Mouse (Mus musculus) adipocyte (in vitro differentiated cells): ENCODE measurements around the gene Dnmt3l.

ENCODE experiments used
- DNase-seq: peaks from one replicate; pipeline ENCODE4 v3.0.0-alpha.2; 2016; ENCODE audit warnings: low spot score

Dnmt3l gene

GRCm38 (mm10) chr10:78031987-78032386 lies 9.8 kb upstream of the Dnmt3l start:
- peak; percentile 32 for DNase-seq

- no peak for DNase-seq
Observed at GRCm38 (mm10) chr10:78037139-78037538, 4.6 kb upstream of the Dnmt3l start.

GRCm38 (mm10) chr10:78042096-78042495 lies 349 bp downstream of the Dnmt3l start:
- DNase-seq, result no peak

DNA sequence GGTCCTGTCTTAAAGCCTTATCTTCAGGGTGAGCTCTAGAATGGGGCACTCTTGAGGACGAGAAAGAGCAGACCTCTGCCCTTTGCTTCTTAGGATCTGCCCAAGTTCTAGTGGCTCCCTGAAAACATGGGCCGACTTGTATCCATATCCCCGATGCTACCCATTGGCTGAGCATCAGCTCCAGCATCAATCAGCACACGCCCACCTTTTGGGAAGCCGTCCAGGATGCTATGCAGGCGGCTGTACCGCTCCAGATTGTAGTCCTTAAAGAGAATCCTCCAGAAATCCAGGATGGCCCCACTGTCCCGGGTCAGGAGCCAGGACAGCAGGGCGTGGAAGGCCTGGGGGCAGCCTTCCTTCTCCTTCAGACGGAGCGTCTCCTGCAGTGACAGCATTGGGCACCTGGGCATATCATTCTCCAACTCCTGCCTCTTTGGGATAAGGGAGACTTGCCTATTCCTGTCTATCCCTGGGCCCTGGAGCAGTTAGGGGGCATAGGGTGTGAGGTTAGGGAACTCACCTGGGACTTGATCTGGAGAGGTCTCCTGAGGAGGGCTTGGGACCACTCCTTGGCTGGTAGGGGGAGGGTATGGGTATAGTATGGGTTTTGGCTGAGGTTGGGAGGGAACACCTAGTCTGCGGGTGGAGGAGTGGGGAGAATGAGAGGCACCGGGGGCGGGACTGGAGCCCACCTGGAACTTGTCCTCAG lies 1.1 kb downstream of the Dnmt3l start:
- DNase-seq, result no peak

DNA sequence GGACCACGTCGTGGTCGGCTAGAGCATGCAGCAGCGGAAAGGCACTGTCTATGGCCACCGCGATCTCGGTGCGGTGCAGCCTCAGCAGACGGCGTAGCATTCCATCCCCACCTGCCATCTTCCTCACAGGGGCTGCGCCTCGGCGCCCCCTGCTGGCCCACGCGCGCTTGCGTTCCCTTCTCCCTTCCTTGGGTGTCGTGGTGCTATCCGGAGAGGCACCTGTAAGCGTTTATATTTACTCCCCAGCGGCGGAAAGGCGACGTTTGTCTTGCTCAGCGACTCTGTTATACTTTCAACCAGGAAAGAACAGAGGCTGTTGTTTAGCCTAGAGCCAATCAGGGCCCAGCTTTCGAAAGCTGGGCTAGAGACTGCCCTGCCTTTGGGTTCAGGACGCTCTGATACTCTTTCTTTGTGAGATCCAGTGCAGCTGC lies 1.7 kb downstream of the Dnmt3l start, which contains the start of gene Aire:
Gene Aire, minus strand, starts transcription at position 205 of the 431 bp plus-strand sequence.
- no peak for DNase-seq

GRCm38 (mm10) chr10:78044531-78044930 lies 2.8 kb downstream of the Dnmt3l start:
- no peak for DNase-seq

DNA sequence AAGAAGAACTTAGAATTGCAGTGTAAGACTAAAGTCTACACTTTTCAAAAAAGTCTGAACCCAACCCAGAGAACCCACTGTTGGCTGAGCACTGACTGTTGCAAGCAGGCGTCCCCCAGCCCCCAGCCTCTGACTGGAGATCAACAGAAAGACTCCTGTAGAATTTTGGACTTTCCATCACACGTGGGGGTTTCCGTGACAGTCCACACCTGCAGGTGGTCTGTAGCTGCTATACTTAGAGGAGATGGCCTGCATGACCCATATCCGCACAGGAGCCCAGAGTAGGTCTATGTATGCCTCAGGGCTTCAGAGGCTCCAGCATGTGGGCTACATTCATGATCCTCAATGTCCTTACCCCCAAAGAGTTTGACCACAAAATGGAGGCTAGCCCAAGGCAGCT lies 4.6 kb downstream of the Dnmt3l start:
- DNase-seq, result no peak

- no peak for DNase-seq
Observed at GRCm38 (mm10) chr10:78048061-78048730, 6.4 kb downstream of the Dnmt3l start.

DNA sequence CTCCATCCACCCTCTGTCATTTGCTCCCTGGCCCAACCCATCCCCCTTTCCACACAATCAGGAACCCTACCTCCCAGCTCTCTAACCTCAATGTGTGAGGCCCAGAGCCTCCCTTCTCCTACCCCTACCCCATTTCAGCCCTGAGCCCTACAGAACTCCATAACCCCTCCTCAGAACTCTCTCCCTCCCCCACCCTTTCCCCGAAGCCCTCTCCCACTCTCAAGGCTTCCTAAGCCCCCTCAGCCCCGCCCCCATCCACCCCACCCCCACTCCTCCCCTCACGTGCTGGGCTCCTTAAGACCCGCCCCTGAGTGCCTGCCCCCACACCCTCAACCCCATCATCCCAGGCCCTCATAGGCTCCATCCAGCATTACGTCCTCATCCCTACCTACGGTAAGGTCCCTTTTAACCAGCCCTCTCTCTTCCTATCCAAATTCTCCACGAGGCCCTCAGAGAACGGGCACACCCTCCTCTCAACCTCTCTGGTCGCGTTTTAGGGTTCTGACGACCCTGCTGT lies 7.8 kb downstream of the Dnmt3l start:
- DNase-seq, result no peak

DNA sequence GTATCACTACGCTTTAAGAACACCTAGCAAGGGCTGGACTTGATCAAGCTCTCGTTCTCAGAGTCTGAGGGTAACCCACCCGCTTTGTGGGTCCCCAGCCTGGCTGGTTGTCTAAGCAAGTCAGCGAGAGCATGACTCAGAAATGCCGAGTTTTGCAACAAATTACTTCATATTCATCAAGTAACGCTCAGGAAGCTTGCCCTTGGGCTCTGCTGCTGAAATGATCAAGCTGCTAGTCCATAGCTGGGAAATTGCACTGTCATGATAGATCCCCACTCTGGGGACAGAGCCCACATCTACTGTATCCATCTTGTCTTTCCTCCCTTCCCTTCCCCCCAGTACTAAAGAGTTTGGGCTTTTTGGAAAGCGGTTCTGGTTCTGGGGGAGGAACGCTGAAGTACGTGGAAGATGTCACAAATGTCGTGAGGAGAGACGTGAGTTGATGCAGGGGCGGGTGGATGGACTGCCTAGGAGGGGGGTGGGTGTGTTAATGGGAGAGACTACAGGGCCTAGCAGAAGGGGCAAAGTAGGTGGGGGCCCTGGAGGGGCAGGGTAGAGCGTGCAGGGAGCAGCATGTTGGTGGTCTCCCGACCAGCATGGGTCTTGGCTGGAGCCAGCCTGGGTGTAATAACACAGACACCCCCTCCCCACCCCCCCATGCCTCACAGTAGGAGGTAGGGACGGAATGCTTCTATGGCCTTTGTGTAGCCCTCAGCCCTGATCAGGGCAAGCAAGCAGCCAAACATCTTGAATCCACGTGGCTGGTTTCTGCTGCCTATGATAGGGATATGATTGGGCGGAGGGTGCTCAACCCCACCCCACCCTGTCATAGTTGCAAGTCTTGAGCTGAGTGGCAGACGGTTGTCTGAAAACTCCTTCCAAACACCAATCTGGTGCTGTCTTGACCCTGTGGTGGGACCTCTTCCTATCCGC lies 13.2 kb downstream of the Dnmt3l start:
- DNase-seq, result peak; percentile 21

DNA sequence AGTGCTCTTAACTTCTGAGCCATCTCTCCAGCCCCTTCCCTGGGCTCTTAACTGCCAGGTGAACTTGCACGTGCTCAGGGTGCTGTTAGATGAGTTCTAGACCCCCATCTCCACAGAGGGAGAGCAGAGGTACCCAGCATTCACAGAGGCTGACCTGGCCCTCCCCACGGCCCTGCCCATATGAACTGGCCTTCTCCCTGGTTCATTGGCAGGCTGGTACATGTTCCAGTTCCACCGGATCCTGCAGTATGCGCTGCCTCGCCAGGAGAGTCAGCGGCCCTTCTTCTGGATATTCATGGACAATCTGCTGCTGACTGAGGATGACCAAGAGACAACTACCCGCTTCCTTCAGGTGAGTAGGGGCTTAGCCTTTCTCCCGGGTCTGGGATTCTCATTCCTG lies 15.3 kb downstream of the Dnmt3l start:
- no peak for DNase-seq

DNA sequence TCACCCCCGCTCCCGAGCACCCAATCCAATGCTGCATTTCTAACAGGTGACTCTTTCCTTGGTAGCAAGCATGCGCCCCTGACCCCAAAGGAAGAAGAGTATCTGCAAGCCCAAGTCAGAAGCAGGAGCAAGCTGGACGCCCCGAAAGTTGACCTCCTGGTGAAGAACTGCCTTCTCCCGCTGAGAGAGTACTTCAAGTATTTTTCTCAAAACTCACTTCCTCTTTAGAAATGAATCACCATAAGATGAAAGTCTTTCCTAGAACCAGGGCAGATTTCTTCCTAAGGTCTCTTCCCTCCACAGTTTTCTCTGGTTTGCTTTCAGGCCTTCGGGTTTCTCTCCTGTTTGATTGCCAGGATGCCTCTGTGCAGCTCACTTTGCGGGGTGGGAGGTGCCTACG lies 21.4 kb downstream of the Dnmt3l start:
- no peak for DNase-seq

- DNase-seq, result no peak
Observed at GRCm38 (mm10) chr10:78067226-78067625, 25.5 kb downstream of the Dnmt3l start.

DNA sequence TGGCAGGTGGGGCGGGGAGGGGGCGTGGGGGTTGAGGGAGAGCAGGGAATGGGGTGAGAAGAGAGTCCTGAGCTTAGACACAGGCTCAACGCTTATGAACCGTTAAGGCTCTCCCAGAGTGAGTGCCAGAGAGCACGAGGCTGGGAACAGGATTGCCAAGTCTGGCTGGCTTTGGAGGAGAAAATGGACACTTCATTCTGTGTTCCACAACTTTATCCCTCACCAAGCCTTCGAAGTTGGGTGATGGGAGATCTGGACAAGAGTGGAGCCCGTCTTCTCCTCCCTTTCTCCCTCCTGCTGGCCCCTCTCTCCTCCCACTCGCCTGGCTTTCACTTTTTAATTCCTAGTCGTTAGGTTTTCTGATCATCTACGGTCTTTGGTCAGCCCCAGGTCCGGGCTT lies 26.8 kb downstream of the Dnmt3l start:
- no peak for DNase-seq

DNA sequence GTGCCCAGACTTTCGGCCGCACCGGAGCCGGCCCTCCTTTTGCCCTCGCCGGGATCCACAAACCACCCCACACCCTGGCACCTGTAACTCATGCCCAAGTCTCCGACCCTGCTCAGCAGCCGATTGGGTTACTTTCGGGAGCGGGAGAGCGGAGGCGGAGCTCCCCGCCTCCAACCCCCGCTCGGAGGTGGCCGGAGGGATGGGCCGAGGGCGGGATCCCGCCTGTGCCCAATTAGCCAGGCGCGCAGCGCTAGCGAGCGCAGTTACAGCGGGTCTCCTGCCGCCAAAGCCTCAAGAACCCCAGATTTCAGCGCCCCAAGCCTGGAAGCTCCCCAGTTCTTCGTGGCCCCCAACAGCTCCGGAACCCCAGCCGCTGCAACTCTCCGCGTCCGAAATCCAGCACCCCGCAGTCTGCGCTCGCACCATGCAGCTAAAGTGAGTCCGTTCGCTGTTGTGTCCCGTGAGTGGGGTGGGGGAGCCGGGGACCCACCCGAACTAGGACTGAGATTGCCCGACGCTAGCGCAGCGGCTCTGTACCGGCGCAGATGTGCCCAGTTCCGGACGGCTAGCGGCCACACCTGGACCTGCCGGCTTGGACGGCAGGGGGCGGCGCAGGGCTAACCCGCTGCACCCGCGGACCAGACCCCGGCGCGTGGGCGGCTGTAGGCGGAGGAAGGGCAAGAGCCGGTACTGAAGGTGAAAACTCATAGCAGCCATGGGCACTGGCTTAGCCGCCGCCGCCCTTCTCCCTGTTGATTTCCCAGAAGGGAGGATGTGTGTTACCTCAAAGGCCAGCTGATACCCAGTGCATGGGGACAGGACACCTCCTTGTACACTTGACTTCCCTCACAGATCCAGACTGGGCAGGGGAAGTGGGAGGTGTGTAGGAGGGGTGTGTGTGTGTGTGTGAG lies 27.6 kb downstream of the Dnmt3l start, which contains the start of gene Icosl:
Gene Icosl, plus strand, starts transcription at position 202 of the 911 bp plus-strand sequence.
- DNase-seq, result no peak

DNA sequence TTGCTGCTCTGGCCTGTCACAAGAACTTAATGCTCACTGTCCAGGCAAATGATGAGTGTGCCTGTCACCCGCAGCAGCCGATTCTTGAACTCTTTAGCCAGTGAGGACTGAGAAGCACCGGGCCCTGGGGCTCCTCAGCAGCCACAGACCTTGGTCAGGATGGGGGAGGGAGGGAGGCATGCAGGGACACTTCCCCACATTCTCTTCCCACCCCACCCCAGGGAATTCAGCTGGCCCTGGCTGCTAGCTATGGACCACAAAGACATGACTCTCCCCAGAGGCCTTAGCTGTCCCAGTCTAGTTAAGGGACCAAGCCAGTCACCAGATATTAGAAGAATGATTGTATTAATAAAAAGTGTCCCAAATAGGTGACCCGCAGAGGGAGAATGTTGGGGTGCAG lies 32.4 kb downstream of the Dnmt3l start:
- no peak for DNase-seq

- no peak for DNase-seq
Observed at GRCm38 (mm10) chr10:78074977-78075376, 33.2 kb downstream of the Dnmt3l start.

- no peak for DNase-seq
Observed at GRCm38 (mm10) chr10:78077862-78078261, 36.1 kb downstream of the Dnmt3l start.

- no peak for DNase-seq
Observed at GRCm38 (mm10) chr10:78078276-78078675, 36.5 kb downstream of the Dnmt3l start.

GRCm38 (mm10) chr10:78079955-78080591 lies 38.3 kb downstream of the Dnmt3l start:
- no peak for DNase-seq

GRCm38 (mm10) chr10:78084073-78084472 lies 42.3 kb downstream of the Dnmt3l start:
- no peak for DNase-seq
